Mouse (Mus musculus) layer of hippocampus, postnatal 14 days (tissue): ENCODE measurements around the gene Gm28047. TPM values are rescaled to one million over a fixed set of nuclear protein-coding genes. Genes with fewer than 3 reads are reported as not detected.
A peak's percentile ranks its signal among the peaks of the same experiment; 100 is the strongest.
"Not testable (repeated sequence)": the region's sequence is repeated elsewhere in the genome, so short reads cannot be mapped to it uniquely, and the experiment has no call there.

Experiments
- DNase-seq, 2 experiments: peaks; one replicate each; pipeline ENCODE4 v3.0.0; 2021 to 2022; ENCODE audit warnings: low spot score in 2 of 2, mixed read lengths in 1 of 2
- total RNA-seq, 2 experiments: library from RNA; stranded (reverse); gene quantifications; 2 replicates each; pipeline ENCODE4 v1.2.3; 2021

The Gm28047 gene
- total RNA-seq, 2 experiments from 2014 or later, result 0.78 TPM; not detected in 1

DNA sequence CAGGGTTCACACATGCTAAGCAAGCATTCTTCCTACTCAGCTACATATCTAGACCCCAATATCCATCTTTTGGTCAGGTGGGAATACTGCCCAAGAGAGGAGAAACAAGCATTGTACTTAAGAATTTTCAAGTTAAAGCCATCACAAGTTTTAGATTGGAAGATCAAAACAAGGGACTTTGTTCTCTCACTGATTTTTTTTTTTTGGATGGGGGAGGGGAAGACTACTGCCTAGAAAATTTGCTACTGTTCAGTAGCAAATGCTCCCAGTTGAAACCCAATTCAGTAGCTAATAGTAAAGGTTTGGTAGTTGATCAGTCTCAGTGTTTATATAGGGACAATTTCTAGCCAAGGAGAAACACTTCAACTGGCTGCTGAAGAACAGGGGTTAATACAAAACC lies 2.3 kb downstream of the Gm28047 start:
- no peak for DNase-seq

DNA sequence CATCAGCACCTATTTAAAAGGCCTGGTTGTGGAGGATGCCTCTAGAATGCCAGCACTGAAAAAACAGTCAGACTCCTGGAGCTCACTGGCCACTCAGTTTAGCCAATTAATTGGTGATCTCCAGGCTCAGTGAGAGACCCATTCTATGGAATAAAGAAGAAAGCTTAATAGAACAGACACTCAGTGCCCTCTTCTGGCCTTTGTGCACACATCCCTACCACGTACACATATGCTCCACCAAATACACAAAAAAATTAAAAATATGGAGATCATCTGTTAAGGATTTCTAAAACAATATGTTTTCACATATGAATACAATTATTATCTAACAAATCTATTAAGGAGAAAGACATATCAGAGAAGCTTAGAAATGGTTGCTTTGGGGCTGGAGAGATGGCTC lies 4.1 kb downstream of the Gm28047 start:
- no peak for DNase-seq

DNA sequence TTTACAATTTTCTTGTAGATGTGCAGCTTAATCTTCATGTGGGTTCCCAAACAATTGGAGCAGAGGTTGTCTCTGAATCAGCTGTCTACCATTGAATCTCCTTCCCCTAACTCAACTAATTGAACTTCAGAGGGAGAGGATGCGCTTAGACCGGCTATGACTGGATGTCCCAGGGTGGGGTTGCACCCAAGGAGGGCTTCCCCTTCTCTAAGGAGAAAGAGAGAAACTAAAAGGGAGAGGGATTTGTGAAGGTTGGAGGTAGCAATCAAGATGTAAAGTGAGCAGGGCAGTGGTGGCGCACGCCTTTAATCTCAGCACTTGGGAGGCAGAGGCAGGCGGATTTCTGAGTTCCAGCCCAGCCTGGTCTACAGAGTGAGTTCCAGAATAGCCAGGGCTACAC lies 5.4 kb downstream of the Gm28047 start:
- DNase-seq, result no peak

DNA sequence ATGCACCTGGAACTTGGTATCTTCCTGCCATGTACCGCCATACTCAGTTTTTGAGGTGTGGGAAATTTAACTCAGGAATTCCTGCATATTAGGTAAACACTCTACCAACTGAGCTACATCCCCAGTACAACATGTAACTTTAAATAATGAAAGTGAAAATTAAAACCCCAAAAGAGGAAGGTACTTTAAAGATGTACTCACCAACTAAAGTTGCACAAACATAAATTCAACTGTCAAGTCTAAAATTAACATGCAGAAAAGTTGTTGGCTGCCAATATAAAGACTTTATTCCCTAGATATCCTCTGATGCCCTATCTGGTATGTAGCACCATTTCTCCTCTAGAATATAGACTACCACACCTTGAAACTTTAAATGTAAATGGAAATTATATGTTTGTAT lies 7.2 kb downstream of the Gm28047 start:
- no peak for DNase-seq

DNA sequence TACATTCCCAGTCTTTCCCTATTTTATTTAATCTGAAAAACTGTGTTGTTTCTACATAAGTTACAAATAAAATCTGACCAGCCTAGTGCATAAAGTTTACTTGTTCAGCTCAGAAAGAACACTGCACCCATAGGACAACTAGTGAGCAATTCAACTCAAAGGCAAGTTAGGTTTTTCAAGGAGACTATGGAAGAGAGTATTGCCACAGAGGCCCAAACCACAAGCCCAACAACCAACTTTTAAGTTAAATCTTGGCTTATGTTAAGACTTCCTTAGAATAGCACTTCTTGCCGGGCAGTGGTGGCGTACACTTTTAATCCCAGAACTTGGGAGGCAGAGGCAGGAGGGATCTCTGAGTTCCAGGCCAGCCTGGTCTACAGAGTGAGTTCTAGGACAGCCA lies 8.7 kb downstream of the Gm28047 start:
- DNase-seq, result no peak

DNA sequence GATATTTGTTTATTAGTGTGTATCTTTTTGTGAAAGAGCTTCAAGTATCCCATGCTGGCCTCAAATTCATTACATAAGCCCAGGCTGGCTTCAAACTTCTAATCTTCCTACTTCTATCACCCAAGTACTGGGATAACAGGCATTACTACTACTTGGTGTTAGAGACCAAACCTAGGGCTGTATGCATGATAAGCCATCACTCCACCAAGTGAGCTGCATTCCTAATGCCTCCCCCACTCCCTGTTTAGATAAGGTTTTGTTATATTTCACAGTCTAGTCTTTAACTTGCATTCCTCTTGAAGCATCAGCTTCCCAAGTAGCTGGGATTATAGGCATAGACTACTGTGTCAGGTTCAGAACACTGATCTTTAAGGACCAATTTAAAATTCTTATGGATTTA lies 10.6 kb downstream of the Gm28047 start:
- DNase-seq, result no peak

DNA sequence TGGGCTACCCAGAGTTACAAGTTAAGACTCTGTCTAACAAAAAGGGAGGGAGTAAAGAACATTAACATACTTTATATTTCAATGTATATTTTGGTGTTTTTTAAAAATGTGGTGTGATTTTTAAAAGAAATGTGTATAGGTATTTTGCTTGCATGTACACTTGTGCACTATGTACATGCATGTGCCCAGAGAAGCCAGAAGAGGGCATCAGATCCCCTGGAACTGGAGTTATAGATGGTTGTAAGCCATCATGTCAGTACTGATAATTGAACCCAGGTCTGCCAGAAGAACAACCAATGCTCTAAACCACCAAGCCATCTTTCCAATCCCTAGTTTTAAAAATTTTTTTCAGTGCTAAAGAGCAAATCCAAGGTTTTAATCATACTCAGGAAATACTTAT lies 11.9 kb downstream of the Gm28047 start:
- no peak for DNase-seq

DNA sequence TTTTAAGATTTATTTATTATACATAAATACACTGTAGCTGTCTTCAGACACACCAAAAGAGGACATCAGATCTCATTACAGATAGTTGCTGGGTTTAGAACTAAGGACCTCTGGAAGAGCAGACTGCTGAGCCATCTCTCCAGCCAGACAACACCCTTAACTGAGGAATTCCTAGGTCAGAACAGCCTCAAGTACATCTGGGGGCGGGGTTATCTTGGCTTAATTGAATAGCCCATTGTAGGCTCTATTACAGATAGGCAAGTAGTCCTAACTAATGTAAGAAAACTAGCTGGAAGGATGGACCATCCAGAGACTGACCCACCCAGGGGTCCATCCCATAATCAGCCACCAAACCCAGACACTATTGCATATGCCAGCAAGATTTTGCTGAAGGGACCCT lies 16.3 kb downstream of the Gm28047 start:
- not testable (repeated sequence) for DNase-seq

DNA sequence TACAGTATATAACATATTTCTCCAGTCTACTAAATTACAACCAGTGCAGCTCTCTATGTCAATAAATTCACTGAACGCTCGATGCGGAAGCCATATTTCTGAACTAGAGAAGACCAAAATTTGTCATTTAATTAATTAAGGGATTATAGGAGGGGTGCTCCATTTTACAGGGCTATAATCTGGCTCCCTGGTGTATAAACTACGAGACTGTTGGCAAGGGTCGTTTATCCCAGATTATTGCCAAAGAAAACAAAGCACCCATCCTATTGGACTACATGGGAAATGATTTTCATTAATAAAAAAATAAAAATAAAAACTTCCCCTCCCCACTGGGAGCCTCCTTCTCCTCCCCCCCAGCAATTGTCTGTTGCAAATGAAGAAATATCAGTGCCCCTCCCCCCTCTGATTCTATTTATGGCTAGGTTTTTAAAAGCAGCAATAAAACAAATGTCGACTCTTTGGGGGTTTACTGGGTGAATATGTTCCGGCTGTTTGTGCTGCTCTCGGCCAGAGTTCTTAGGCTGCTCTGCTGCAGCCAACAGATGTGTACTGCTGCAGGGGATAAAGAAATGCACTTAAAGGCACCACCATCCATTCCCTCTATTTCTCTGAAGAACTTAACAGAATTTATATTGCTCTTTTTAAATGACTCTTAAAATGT lies 30.7 kb downstream of the Gm28047 start:
- DNase-seq, result no peak

DNA sequence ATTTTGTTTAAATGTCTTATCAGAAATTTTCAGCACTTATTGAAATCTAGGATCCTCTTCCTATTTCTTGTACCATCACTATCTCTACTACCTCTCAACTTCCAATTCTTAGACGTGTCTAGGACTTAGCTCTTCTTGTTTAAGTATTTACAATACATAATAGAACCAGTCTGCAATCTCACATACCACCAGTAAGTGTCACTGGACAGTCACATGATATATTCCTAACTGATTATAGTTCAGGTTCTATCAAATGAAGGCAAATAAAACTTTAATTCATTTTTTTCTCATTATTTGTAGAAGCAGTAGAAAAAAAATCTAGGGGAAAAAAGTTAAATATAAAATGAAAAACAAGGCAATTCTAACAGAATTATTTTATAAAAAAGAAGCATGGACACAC lies 32.2 kb downstream of the Gm28047 start:
- no peak for DNase-seq

DNA sequence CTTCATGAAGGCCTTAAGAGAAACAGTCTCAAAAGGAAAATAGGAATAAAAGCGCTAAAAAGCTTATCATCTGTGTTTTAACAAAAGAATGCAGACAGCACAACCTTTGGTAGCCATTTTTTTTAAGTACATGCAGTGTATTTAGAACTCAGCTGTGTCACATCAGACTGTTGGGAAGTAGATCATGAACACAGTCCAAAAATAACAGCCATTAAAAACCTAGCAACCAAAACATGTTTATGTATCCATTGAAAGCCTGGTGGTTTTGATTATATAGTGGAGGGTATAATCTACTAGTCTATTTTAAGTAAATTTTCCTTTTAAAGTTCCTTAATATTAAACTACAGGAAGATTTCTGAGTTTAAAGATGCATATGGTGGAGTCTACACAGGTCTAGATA lies 34.3 kb downstream of the Gm28047 start:
- DNase-seq, result no peak

DNA sequence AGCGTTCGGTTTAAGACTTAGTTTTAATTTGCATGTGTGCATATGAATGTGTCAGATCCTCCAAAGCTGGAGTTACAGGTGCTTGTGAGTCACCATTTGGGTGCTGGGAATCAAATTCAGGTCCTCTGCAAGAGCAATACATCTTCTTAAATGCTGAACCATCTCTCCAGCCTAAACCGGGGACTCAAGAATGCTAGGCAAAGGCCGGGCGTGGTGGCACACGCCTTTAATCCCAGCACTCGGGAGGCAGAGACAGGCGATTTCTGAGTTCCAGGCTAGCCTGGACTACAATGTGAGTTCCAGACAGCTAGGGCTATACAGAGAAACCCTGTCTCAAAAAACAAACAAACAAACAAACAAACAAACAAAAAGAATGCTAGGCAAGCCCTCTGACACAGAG lies 35.0 kb downstream of the Gm28047 start:
- DNase-seq, result no peak

DNA sequence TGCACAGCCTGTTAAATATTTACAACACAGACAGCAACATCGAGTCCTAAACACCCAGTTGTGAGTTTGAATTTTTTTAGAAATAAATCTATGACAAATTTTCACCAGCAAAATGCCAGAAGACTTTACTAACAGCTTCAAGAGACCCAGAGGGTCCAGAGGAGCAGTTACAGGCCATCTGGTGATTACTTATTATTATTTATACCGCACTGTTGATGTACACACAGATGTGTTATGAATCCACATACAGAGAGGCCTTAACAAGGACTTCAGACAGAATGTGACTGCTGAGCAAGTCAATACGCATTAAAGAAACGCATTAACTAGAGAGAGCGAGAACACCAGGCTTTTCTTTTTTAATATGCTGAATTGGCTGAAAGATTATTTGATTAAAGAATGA lies 39.4 kb downstream of the Gm28047 start:
- no peak for DNase-seq

DNA sequence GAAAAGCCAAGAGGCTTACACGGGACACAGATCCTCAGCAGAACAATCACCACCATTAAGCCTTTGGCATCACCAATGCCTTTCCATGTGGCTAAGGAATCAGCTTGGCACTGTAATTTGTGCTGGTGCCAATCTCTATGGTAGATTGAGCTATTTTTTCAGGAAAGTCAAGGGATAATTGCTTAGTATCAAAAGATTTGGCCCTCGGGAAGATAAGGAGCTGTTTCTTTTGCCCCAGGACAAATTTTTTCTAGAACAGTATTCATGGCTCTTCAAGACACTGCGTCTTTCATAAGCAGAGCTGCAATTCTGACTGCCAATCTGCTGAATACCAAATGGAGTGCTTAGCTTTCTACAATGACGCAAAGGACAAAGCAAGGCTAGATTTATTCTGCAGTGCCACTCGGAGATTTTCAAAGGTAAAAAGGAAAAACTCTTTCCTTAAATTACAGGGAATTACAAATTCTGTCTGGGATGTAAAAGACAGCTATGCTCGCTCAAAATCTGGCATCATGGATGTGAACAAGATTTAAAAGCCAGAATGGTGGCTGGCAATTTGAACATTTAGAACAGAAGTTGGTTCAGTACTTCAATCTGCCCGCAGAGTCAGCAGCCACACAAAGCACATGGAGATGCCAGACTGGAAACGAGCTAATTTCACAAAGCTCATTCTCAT lies 41.0 kb downstream of the Gm28047 start:
- peak; percentile 60 to 93 for DNase-seq

DNA sequence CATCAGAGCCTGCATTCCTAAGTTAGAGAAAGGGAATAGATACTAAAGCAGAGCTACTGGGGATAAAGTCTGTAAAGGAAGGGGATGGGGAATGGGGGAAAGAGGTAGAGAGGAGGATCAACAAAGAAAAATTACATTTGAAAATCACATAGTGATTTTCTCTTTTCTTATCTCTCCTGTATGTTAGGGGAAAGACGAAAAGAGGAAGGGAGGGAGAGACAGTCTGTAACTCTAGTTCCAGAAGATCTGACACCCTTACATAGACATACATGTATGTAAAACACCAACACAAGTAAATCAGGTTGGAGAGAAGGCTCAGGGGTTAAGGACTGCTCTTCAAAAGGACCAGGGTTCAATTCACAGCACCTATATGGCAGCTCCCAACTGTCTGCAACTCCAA lies 43.7 kb downstream of the Gm28047 start:
- no peak for DNase-seq

DNA sequence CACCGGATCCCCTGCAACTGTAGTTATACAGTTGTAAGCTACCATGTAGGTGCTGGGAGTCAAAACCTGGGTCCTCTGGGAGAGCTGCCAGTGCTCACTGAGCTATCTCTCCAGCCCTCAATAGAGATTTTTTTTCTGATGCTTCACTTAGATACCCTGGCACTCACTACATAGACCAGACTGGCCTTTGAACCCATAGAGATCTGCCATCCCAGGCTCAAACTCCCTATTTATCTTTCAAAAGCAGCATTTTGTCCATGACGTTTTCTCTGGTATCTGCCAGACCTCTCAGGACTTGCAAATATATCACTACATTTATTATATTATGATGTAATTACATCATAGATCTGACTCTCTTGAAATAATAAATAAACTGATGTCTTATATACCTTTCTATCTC lies 46.5 kb downstream of the Gm28047 start:
- DNase-seq, result no peak

DNA sequence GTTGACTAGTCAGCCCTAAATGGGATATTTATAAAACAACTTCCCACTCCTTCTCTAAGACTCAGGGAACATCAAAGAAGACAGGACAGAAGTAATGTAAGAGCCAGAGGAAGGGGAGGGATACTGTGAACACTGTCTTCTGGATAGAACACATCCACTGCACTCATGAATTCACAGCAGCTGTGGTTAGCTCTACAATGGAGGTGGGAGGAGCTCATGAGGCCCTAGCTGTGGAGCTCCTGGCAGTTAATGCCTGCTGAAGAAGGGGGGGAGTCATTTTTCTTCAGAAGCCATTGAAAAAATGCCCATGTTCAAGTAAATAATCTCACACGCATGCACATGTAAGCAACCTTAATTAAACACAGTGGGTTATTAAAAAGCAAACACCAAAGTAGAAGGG lies 47.9 kb downstream of the Gm28047 start:
- no peak for DNase-seq

DNA sequence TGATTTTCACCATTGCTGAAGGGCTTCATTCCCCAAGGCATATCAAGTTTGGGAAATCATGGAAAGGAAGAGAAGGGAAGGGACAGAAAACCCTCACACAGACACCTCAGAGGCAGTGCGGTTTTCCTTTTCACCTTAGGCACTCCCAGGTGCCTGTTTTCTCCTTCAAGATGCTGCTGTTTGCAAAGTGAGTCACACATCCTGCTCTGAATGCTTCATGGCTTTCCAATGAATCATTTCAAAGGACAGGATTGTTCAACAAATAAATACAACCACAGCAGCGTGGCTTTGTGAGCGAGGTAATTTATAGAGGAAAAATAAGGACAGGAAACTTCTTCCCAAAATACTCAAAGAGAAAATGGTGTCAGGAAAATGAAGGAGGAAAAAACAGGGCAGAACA lies 52.8 kb downstream of the Gm28047 start:
- DNase-seq, result no peak

DNA sequence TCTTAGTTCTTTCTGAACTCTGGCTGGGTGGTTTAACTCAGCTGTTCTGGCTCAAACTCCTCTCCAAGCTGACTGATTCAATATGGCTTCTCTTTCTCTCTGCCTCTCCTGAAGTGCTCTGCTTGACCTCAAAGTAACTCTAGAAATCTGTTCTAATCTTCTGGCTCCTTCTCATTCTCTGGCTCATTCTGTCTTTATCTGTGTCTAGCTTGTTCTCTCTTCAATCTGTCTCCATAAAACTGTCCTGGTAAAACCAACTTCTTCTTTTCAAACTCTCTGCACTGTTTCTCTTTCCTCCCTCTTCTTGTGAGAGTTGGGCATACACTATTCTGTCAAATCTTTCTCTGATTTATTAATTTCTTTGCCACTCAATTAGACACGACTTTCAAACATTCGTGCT lies 57.0 kb downstream of the Gm28047 start:
- DNase-seq, result no peak

DNA sequence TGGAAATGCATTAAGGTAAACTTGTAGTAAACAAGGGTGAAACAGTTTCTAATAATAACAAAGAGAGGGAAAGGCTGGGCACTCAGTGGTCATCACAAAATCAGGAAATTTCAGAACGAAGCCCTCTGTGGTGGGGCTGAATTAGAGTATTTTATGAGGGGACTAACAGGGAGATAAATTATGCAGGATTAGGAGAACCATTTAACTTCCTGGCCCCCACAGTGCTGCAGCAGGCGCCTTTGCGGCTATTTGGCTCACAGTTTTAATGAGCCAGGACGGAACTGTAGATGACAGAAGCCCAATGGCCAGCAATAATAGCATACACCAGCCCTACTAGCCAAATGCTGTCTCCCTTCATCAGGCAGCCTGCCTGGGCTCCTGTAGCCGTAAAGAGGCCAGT lies 61.2 kb downstream of the Gm28047 start:
- DNase-seq, result peak in 1 of 2 experiments; percentile 44

DNA sequence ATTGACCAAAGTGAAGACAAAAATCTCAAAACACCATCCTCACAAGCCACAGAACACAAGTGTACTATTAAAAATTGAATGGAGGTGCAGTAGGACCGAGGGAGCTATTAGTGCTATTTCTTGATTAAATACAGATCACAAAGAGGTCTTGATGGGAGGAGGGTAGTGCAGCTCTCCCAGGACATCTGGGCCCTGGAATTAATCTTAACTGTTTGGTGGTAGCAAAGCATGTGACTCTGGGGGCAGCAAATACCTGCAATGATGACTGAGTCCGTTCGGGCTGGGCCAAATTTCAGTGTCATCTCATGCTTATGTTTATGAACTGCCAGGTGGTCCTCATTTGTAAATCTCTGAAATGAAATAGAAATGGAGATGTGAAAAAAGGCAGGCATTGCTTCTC lies 61.8 kb downstream of the Gm28047 start:
- no peak for DNase-seq

DNA sequence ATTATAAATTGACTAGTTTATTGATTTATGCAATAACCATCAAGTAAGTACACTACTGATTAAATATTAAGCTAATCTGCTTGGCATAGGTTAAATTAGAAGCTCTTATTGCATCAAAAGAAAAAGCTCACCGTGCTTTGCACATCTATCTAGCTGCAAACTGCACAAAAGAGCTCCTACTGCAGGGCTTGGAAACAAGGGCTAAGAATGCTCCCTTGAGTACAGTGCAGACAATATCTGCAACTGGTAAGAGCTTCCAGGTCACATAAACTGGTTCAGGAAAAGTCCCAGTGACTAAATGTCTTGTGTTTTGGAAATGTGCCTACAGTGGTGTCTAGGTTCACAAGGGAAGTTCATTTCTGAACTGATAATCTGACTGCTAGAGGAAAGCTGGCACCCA lies 62.4 kb downstream of the Gm28047 start:
- no peak for DNase-seq

DNA sequence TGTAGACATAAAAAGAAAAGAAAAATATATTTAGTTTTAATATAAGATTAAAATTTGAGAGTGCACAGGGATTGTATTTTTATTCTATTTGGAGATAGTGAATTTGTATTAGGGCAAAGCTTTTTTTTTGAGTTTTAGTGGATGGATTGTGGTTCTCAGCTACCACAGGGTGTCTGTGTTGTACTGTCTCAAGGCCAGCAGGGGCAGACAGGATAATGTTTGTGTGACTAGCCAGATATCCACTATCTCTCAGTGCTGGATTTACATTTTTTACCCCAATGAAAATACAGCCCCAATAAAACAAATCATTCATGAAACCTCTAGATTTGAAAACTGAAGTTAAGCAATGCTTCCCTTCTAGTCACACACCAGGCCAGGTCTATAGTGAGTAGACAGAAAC lies 67.3 kb downstream of the Gm28047 start:
- DNase-seq, result no peak
